Mouse (Mus musculus) lung, postnatal 4 days (tissue): Measurements from ENCODE around the gene Gm21319.
"Not testable (repeated sequence)": the region's sequence is repeated elsewhere in the genome, so short reads cannot be mapped to it uniquely, and the experiment has no call there.

Experiments
- DNase-seq, 2 experiments: peaks; one replicate each; pipeline ENCODE4 v3.0.0; 2021

Gene Gm21319

GRCm38 (mm10) chr12:87775655-87776054 is at the start of gene Gm21319:
Gene Gm21319, minus strand, starts transcription at chr12:87775755.
- DNase-seq: not testable (repeated sequence)

- not testable (repeated sequence) for DNase-seq
Observed at GRCm38 (mm10) chr12:87816277-87816676, 40.7 kb upstream of the Gm21319 start, which contains the start of gene BB287469. Gene BB287469, plus strand, starts transcription at chr12:87816577.

- not testable (repeated sequence) for DNase-seq
Observed at GRCm38 (mm10) chr12:87797971-87798370, 22.4 kb upstream of the Gm21319 start.

GRCm38 (mm10) chr12:87795212-87795611 is 19.7 kb upstream of the Gm21319 start, which contains the start of gene Gm21936:
Gene Gm21936, plus strand, starts transcription at chr12:87795512.
- DNase-seq: not testable (repeated sequence)
